Mouse (Mus musculus) subcutaneous adipose tissue, adult 2 months (tissue): ENCODE data around the gene Mageb5. TPM values are rescaled to one million over a fixed set of nuclear protein-coding genes. Genes with fewer than 3 reads are reported as not detected.

Experiments used
- polyA plus RNA-seq: library from polyadenylated mRNA; depleted of rRNA; stranded (reverse); fragments of >200 nt; gene quantifications from 2 replicates; pipeline ENCODE4 v1.2.3, GENCODE M21; 2012; ENCODE audit warnings: low replicate concordance; rRNA removed

The Mageb5 gene
- polyA plus RNA-seq = not detected in 2 replicates

GRCm38 (mm10) chrX:91782918-91783317 lies at the start of gene Mageb5:
Gene Mageb5, minus strand, starts transcription at chrX:91783018.

Other genes starting within 250 kb of the Mageb5 start
- not detected in 2 replicates for gene 1700084M14Rik, start 207.1 kb downstream of the Mageb5 start, polyA plus RNA-seq
- gene Gm14781, start 150.8 kb downstream of the Mageb5 start, polyA plus RNA-seq = not detected in 2 replicates
- gene Mageb1, start 233.3 kb upstream of the Mageb5 start, polyA plus RNA-seq = not detected in 2 replicates